Mouse (Mus musculus) left cerebral cortex, adult 2 months (tissue): ENCODE data around the gene Dnase1l3. TPM values are rescaled to one million over a fixed set of nuclear protein-coding genes. Genes with fewer than 3 reads are reported as not detected.

Experiments
- DNase-seq, 2 experiments: peaks; one replicate each; pipeline ENCODE4 v3.0.0; 2021 to 2022; ENCODE audit warnings: low spot score in 2 of 2, mixed read lengths in 1 of 2; ENCODE audit errors: extremely low spot score in 1 of 2
- H3K27ac ChIP-seq: fragments of 200-600 bp; 2 replicates; pipeline ENCODE4 v1.8.1; 2022
- H3K4me3 ChIP-seq: fragments of 200-600 bp; 2 replicates; pipeline ENCODE4 v1.8.1; 2022
- CTCF ChIP-seq: fragments of 200-600 bp; IDR thresholded peaks from 2 replicates; pipeline ENCODE4 v1.8.1; 2022; ENCODE audit warnings: antibody characterized with exemption, mild to moderate bottlenecking, moderate library complexity
- intact Hi-C: fragments of 180-260 bp; cut with DNase I; formaldehyde crosslinking; loops from one replicate; pipeline ENCODE4 v1.15.1; 2025
- total RNA-seq, 2 experiments: library from RNA; stranded (reverse); gene quantifications; 2 replicates each; pipeline ENCODE4 v1.2.3; 2021

Dnase1l3 gene
- total RNA-seq, 2 experiments from 2014 or later = 0.07 TPM; not detected in 1

DNA sequence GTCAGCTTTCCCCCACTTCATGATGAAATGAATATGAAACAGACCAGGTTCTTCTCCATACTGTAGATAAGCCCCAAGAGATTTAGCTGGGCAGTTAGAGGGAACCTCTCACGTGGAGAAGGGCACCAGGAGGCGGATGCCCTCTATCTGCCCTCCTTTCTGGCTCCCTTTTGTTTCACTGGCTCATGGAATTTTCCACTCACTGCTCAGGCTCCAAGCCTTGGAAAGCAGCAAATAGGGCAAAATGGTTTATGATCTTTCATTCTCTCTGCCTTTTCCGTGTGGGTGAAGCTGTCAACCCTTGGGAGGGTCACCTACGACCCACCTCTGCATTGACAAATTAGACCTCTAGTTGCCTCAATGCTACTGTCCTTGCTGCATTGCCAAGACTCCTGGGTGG lies 36.2 kb upstream of the Dnase1l3 start:
- Histone ChIP-seq H3K4me3 (no peak overlapping the region), H3K27ac (peak overlapping the region; percentile 44; the same call in 1 of the 2 replicates)
- DNase-seq = no peak
- intact Hi-C loops = loop anchor here (1.0 to 2.0 kb wide), 2 partner anchors 8 to 28 kb away; partner anchors contain the start of gene Abhd6
- no peak for TF ChIP-seq CTCF

DNA sequence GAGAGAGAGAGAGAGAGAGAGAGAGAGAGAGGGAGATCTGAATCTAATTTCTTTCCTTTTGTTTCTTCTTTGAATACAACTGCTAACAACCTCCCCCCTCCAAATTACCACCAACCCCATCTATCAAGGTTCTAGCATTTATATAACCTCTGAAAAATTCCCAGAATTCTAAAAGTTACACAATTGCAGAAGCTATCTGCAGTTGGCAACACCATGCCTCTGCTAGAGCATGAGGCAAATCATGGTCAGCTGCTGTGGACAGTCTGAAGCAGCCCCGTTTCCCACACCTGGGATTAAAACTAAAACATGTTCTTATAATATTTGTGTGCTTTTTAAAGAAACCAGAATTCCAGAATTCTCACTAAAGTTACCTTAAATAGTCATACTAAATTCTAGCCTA lies 35.4 kb upstream of the Dnase1l3 start:
- Histone ChIP-seq H3K27ac (peak overlapping the region; percentile 44; the same call in 1 of the 2 replicates), H3K4me3 (no peak overlapping the region)
- DNase-seq = no peak
- intact Hi-C loops = loop anchor here (1.0 to 2.0 kb wide), 2 partner anchors 9 to 27 kb away; partner anchors contain the start of gene Abhd6
- no peak for TF ChIP-seq CTCF

DNA sequence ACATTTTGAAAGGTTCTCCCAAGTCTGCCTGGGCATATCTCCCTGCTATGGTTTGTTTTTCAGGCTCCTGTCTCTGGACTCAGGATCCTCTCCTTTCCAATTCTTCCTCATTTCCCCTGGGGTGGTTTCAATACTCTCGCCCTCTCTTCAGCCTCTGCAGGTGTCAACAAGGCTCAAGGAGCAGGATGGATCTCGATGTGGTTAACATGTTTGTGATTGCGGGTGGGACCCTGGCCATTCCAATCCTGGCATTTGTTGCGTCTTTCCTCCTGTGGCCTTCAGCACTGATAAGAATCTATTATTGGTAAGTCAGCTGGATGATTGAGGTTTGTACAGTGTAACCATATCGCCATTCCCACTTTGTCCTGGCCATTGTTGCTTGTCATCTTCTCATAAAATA lies 33.7 kb upstream of the Dnase1l3 start:
- intact Hi-C loops = no loop called here
- peak overlapping the region; percentile 8; the same call in 1 of the 2 replicates for H3K27ac ChIP-seq
- no peak for TF ChIP-seq CTCF
- DNase-seq = no peak
- H3K4me3 ChIP-seq = no peak overlapping the region

- intact Hi-C loops = no loop called here
- Histone ChIP-seq H3K27ac (peak overlapping the region; percentile 56), H3K4me3 (no peak overlapping the region)
- no peak for DNase-seq
- no peak for TF ChIP-seq CTCF
These were observed 32.6 kb upstream of the Dnase1l3 start for GRCm38 (mm10) chr14:8026769-8027531.

GRCm38 (mm10) chr14:8024936-8025335 lies 30.6 kb upstream of the Dnase1l3 start:
- intact Hi-C loops = no loop called here
- no peak for TF ChIP-seq CTCF
- Histone ChIP-seq H3K4me3 (no peak overlapping the region), H3K27ac (no peak overlapping the region)
- DNase-seq = no peak

DNA sequence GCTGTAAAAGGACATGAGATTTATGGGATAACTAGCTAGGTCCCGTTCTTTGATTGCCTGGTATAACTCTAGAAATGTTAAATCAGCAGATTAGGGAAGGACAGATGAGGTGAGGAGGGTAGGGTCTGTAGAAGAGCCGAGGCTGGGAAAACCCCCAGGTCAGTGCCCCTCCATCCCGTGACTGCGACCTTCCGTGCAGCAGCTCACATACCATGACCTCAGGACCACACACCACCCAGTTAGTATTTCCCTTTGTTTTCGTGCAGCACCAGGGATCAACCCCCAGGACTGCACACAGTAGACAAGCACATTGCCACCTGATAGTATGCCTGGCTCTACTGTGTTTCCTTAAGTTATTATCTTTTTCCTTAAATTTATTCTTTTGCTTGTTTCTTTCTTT lies 30.1 kb upstream of the Dnase1l3 start:
- Histone ChIP-seq H3K27ac (no peak overlapping the region), H3K4me3 (no peak overlapping the region)
- no peak for DNase-seq
- intact Hi-C loops = no loop called here
- no peak for TF ChIP-seq CTCF

GRCm38 (mm10) chr14:8020546-8020945 lies 26.2 kb upstream of the Dnase1l3 start:
- TF ChIP-seq CTCF = no peak
- DNase-seq = no peak
- intact Hi-C loops = no loop called here
- no peak overlapping the region for H3K27ac ChIP-seq
- H3K4me3 ChIP-seq = no peak overlapping the region

DNA sequence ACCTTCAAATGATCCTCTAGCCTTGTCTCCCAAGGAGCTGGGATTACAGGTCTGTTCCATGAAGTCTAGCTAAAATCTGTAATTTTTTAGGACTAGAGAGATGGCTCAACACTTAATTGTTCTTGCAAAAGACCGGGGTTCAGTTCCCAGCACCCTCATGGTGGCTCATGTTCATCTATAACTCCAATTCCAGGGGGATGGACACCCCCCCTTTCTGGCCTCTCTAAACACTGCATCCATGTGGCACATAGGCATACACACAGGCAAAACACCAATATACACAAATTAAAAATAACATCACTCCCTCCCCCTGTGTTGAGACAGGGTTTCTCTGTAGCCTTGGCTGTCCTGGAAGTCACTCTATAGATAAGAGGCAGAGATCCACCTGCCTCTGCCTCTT lies 25.6 kb upstream of the Dnase1l3 start:
- TF ChIP-seq CTCF = no peak
- H3K4me3 ChIP-seq = no peak overlapping the region
- intact Hi-C loops = no loop called here
- no peak overlapping the region for H3K27ac ChIP-seq
- DNase-seq = no peak

GRCm38 (mm10) chr14:8016951-8017350 lies 22.6 kb upstream of the Dnase1l3 start:
- H3K27ac ChIP-seq = no peak overlapping the region
- DNase-seq = no peak
- intact Hi-C loops = no loop called here
- TF ChIP-seq CTCF = no peak
- no peak overlapping the region for H3K4me3 ChIP-seq

DNA sequence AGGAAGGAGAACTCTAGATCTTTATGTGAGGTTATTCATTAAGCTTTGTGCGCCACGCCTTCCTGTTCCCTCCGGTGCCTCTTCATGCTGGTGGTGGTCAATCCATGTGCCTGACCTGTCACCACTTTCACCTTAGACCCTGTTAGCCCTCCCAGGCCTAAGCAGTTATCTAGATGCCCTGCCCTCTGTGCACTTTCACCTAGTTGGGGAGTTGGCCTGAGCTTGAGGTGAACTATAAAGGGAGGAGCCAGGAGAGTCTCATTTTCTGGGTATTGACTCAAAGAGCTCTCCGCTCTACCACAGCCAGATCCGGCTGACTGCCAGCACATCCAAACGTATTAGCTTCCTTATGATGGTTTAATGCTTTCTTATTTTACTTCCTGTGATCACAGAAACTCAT lies 21.9 kb upstream of the Dnase1l3 start:
- TF ChIP-seq CTCF = no peak
- intact Hi-C loops = no loop called here
- DNase-seq = no peak
- H3K4me3 ChIP-seq = no peak overlapping the region
- no peak overlapping the region for H3K27ac ChIP-seq

GRCm38 (mm10) chr14:8015756-8016155 lies 21.4 kb upstream of the Dnase1l3 start:
- no peak overlapping the region for H3K4me3 ChIP-seq
- no peak overlapping the region for H3K27ac ChIP-seq
- DNase-seq = no peak
- TF ChIP-seq CTCF = no peak
- intact Hi-C loops = no loop called here

DNA sequence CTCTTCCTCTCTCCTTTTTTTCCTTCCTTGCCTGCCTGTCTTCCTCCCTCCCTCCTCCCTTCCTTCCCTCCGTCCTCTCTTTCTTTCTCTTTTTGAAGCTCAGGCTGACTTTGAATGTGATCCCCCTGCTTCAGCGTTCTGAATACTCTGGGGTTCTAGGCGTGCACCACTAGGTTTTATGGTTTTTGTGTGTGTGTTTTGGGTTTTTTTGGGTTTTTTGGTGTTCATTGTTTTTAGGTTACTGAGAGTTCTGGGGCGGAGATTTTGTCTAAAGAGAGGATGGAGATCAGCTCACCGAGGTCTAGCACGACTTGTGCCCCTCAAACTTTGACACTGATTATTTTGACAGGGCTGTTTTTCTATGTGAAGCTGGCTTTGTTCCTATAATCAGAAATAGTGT lies 17.6 kb upstream of the Dnase1l3 start:
- no peak for TF ChIP-seq CTCF
- intact Hi-C loops = no loop called here
- no peak for DNase-seq
- no peak overlapping the region for H3K27ac ChIP-seq
- no peak overlapping the region for H3K4me3 ChIP-seq

GRCm38 (mm10) chr14:8011297-8011696 lies 16.9 kb upstream of the Dnase1l3 start:
- Histone ChIP-seq H3K27ac (no peak overlapping the region), H3K4me3 (no peak overlapping the region)
- no peak for TF ChIP-seq CTCF
- no peak for DNase-seq
- intact Hi-C loops = no loop called here
